Mouse (Mus musculus) ES-E14 (cell line): ENCODE results near the gene Fsd1l.

Source experiments
- HCFC1 ChIP-seq: IDR thresholded peaks from 2 replicates; pipeline ENCODE4 v1.6.1; 2012; ENCODE audit warnings: low read length, inconsistent platforms, borderline replicate concordance; ENCODE audit not compliant: insufficient read depth
- MAFK ChIP-seq: IDR thresholded peaks from 2 replicates; pipeline ENCODE4 v1.6.1; 2014; ENCODE audit warnings: mild to moderate bottlenecking, low read depth, low read length, inconsistent platforms; ENCODE audit not compliant: insufficient read depth

DNA sequence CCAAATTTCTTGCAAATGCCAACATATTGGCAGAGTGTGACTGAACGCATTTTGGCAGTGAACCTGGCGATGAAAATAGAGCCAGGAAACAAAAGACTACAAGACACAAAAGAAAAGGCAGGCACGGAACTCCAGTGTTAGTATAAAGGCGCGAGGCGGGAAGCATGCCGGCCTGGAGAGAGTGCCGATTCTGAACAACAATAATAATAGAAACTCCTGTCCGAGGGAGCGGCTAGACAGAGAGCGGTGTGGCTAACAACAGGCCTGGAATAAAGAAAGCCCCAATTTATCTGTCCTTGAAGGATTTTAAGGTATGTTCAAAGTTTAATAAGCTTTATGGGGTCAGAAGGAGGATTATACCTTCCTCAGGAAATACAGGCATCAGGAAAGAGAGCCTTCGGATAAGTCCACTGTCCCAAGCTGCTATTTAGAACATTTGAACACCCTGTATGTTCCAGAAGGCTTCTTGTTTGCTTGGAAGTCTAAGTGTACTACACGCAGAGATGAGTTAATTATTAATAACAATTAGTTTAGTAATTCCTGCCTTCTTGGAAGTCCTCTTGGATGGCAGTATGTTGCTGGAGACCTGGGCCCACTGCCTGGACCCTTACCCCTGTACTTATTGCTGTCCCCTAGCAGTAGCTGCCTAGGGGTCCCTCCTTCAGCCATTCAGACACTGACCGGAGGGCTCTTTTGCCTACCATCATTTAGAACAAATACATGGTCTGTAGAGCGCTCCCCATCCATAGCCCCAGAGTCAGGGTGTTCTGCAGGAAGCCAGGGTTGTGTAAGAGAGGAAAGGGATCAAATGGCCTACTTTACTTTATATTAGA, 35.0 kb upstream of the Fsd1l start:
- TF ChIP-seq MAFK (no peak), HCFC1 (no peak)
